Mouse (Mus musculus): ENCODE measurements around the gene Scn4a.

GRCm38 (mm10) chr11:106373998-106374397, 20.9 kb upstream of the Scn4a start:
- no peak for TF ChIP-seq FLI1 (IDR thresholded peaks at IDR 0.05; ENCODE audit: low read length)
- no peak for TF ChIP-seq GATA1 (IDR thresholded peaks at IDR 0.05; ENCODE audit: borderline replicate concordance, low read length)

Data from megakaryocyte, embryonic 14.5 days (primary cell).